Mouse (Mus musculus) adrenal gland (tissue): ENCODE data around the gene Unc79.

Source experiments
- intact Hi-C: fragments of 180-260 bp; cut with DNase I; formaldehyde crosslinking; loops from one replicate; pipeline ENCODE4 v1.15.1; 2025

Unc79 gene

DNA sequence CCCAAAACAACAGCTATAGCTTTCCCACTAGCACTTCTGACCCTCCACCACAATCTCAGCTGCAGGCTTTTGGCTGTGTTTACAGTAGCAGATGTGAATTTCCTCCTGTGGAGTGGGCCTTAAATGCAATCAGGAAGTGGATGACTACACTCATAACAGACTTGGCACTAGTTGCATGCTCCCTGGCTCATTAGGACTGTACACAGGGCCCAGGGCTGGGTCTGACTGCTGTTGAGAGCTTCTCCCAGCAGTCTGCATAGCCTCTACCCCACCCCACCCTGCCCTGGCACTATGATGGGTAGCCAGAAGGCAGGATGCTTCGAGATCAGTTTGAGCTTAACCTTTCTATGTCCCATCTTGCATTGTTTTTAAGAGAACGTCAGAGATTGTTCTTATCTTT is 91.5 kb downstream of the Unc79 start:
- intact Hi-C loops = no loop called here

GRCm38 (mm10) chr12:103041401-103041800 is 92.7 kb downstream of the Unc79 start:
- intact Hi-C loops = no loop called here

DNA sequence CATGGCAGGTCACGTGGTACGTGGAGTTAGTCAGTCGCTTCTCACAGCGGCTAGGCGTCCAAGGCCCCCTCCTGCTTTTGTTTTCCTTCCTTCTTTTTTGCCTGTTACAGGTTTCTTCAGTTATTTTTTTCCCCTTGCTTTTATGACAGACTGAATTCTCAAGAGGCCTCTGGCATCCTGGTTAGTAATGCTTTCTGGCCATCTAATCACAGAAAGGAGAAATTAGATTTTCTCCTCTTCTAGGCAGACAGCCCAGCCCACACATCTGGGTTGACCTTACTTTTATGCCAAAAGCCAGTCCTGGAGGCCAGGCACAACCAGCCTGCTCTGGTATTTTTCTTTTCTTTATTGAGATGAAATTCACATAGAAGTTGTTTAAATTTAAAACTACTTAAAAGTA is 94.1 kb downstream of the Unc79 start:
- intact Hi-C loops = no loop called here

DNA sequence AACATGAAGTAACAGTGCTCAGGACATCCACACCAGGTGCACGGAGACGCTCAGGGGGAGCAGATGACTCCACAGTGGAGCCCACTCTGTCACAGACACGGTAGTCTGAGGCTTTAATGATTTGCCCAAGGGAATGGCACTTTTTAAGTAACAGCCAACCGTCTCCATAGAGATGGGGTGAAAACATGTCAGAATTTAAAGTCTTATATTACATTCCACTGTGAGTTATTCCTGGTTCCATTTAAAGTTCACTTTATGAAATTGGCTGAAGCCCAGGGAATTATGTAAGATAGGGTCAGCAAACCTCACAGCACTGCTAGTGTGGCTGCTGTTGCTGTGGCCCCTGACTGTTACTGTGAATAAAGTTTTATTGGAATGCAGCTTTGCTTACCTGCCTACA is 95.8 kb downstream of the Unc79 start:
- intact Hi-C loops = no loop called here

DNA sequence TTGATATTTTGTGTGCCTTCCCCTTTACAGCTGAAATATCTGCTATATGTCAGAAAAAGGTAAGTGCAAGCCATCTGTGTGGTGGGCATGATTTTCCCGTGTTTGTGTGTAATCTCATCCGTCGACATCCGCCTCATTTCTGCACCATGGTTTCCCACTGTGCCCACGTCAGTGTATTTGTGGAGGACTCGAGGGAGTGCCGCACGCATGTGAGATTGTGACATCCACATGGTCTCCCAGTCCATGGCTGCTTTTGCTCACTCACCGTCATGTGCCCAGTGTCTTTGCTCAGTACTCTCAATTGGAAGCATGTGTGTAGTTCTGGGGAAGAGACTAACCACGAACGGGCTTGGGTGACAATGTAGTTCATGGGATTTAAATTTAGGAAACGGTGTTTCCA is 101.2 kb downstream of the Unc79 start:
- intact Hi-C loops = no loop called here

- intact Hi-C loops = loop anchor here (10.0 kb wide), 1 partner anchor 315 kb away; the partner anchor contains the start of genes Moap1 and Tmem251
These were observed 110.8 kb downstream of the Unc79 start for GRCm38 (mm10) chr12:103059321-103060053.

DNA sequence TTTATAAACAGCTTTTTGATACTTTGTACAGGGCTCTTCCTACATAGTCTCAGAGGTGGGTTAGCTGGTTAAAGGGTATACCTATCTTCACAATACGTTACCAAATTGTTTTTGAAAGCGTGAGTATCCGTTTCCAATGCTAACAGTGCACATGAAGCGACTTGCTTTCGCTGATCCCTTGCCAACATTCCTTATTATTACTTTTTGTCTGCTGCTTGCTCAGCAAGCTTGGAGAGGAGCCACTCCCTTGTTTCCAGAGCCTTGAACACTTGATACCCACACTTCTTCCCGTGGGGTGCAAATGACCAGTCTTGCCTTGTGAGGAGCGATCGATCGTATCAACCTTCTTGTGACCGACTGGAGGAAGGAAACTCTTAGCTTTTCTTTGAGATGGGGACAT is 112.1 kb downstream of the Unc79 start:
- intact Hi-C loops = loop anchor here (10.0 kb wide), 1 partner anchor 316 kb away; the partner anchor contains the start of genes Moap1 and Tmem251

- intact Hi-C loops = loop anchor here (10.0 kb wide), 1 partner anchor 317 kb away; the partner anchor contains the start of genes Moap1 and Tmem251
These were observed 113.5 kb downstream of the Unc79 start for GRCm38 (mm10) chr12:103062133-103062532.

DNA sequence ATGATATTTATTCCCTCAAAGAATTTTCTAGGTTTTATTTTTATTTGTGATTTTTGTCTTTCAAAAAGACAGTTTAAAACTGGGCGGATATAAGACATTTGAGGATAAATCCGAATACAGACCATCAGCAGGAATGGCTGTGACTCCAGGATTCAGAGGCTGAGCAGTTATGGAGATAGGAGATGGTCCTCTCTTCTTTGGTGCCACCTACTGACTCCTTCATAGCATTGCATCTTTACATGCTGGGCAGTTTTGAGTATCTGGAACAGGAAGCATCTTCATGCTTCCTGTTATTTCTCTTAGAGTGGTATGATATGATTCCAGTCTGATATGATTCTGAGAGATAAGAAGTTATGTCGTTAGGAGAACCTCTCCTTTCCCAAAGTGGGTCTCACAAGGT is 116.3 kb downstream of the Unc79 start:
- intact Hi-C loops = loop anchor here (2.0 to 10.0 kb wide), 2 partner anchors 180 to 320 kb away; partner anchors contain the start of genes Moap1 and Tmem251

DNA sequence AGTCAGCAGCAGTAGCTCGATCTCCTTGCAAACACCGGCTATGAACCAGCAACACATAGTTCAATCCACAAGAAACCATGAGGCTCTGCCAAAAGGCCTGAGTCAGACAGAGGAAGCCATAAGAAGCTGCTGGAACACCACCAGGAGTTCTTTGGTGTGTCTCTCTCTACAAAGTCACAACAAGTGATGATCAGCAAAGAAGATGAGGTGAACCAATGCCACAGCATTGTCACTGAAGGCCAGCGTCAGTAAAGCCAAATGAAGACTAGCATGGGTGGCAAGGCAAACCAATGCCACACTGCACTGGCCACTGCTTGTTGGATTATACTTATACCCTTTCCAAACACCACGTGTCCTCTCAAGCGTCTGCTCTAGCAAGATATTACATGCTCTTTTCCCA is 119.5 kb downstream of the Unc79 start:
- intact Hi-C loops = loop anchor here (10.0 kb wide), 1 partner anchor 323 kb away; the partner anchor contains the start of genes Moap1 and Tmem251

- intact Hi-C loops = loop anchor here (10.0 kb wide), 1 partner anchor 325 kb away; the partner anchor contains the start of genes Moap1 and Tmem251
These were observed 120.9 kb downstream of the Unc79 start for GRCm38 (mm10) chr12:103069565-103069964.

GRCm38 (mm10) chr12:103073953-103074352 is 125.3 kb downstream of the Unc79 start:
- intact Hi-C loops = no loop called here

- intact Hi-C loops = no loop called here
These were observed 130.1 kb downstream of the Unc79 start for GRCm38 (mm10) chr12:103078751-103079150.

DNA sequence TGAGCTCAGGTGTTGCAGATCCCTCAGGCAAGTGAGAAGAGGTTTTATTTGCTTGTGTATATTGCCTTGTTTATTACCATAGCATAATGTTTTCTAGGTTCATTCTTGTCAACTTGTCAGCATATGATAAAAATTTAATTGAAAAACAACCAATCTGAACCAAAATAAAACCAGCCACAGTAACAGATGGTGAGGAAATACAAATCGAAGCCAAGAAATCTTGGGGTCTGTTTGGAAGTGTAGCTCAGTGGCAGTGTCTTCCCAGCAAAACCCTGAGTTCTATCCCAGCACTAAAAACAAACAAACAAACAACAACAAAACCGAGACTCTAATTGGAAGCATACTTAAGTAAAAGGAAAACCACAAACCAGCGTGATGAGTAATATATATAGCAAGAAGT is 131.4 kb downstream of the Unc79 start:
- intact Hi-C loops = no loop called here

GRCm38 (mm10) chr12:103091831-103092230 is 143.2 kb downstream of the Unc79 start:
- intact Hi-C loops = no loop called here

DNA sequence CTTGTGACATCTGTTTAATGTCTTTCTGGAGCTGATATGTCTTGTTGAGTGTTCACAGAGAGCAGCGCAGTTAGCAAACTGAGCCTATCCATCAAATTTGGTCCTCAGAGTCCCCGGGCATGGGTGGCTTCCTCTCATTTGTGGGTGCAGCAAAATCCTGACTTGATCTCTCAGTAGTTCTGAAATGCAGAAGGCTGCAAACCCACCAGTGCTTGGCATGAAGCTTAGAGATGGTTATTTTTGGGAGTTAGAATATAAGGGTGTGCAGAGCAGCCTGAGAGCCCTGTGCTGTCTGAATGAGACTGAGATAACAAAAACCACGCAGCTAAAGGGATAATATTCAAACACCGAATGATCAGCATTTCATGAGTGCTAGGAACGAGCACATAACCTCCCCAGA is 146.5 kb downstream of the Unc79 start:
- intact Hi-C loops = no loop called here

GRCm38 (mm10) chr12:103099185-103099584 is 150.5 kb downstream of the Unc79 start:
- intact Hi-C loops = no loop called here

DNA sequence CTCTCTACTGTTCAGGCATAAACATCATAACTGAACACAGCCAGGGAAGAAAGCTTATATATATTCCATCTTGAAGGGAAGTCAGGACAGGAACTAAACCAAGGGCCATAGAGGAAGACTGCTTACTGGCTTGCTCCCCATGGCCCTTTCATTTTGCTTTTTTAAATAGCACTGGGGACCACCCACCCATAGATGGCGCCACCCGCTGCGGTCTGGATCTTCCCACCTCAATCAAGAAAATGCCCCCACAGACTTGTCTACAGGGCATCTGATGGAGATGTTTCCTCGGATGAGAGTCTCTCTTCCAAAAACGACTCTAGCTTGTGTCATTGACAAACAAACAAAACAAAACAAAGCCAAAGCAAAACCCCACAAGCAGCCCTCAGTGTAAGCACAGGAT is 151.4 kb downstream of the Unc79 start:
- intact Hi-C loops = no loop called here

DNA sequence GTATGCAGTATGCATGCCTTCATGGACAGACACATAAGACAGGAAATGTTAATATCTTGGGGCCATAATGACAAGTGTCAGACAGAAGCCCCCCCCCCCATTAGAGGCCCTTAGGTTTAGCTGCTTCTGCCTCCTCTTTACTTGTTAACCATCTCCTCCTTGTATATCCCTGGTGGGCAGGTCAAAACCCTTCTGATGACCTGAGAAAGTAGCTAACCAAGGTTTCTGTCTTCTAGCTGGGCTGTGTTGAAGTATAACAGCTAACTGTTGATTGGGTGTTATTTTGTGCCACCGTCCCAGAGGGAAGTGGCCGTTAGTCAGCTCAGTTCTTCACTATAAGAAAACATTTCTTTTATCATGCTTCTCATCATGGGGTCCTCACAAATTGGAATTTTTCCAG is 154.4 kb downstream of the Unc79 start:
- intact Hi-C loops = no loop called here

- intact Hi-C loops = no loop called here
These were observed 154.9 kb downstream of the Unc79 start for GRCm38 (mm10) chr12:103103601-103104000.

DNA sequence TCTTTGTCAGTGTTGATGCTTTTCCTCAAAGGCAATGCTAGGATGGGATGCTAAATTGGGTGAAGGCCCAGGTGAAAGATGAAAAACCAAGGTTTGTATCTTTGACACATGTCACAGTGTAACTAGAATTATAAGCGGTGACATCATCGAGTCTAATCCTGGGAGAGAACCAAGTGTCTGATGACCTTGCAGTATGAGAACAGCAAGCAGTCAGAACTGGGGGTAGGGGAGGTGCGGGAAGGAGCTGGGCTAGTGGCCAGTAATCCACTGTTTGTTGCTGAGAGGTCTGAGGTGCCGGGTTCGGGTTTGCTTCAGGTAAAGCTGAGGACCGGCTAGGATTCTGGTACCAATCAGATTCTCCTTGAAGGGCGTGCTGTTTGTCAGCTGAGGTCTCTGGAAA is 160.6 kb downstream of the Unc79 start:
- intact Hi-C loops = no loop called here

- intact Hi-C loops = no loop called here
These were observed 168.0 kb downstream of the Unc79 start for GRCm38 (mm10) chr12:103116639-103117038.
